Mouse (Mus musculus) hindbrain, embryonic 15.5 days (tissue): ENCODE measurements around the gene Cirbp. TPM values are rescaled to one million over a fixed set of nuclear protein-coding genes. Genes with fewer than 3 reads are reported as not detected.

ENCODE experiments used
- ATAC-seq: fragments of 200-750 bp; cut with Nextera tagmentation; 2 replicates; pipeline ENCODE4 v1.8.0; 2017; ENCODE audit warnings: low read depth, moderate number of reproducible peaks, moderate TSS enrichment; ENCODE audit not compliant: low FRiP score
- H3K27ac ChIP-seq: fragments of 300-500 bp; sonication (generic); replicated peaks from 2 replicates; pipeline ENCODE4 v1.5.1; 2015; ENCODE audit warnings: mild to moderate bottlenecking, inconsistent platforms
- H3K27me3 ChIP-seq: fragments of 300-500 bp; sonication (generic); 2 replicates; pipeline ENCODE4 v1.6.1; 2015; ENCODE audit warnings: control low read depth, inconsistent platforms
- H3K36me3 ChIP-seq: fragments of 300-500 bp; sonication (generic); 2 replicates; pipeline ENCODE4 v1.6.1; 2015; ENCODE audit warnings: control low read depth, inconsistent platforms
- H3K4me1 ChIP-seq: fragments of 300-500 bp; sonication (generic); replicated peaks from 2 replicates; pipeline ENCODE4 v1.6.1; 2015; ENCODE audit warnings: control low read depth, inconsistent platforms
- H3K4me2 ChIP-seq: fragments of 300-500 bp; sonication (generic); 2 replicates; pipeline ENCODE4 v1.6.1; 2015; ENCODE audit warnings: moderate library complexity, mild to moderate bottlenecking, inconsistent platforms
- H3K4me3 ChIP-seq: fragments of 300-500 bp; sonication (generic); 2 replicates; pipeline ENCODE4 v1.5.1; 2015; ENCODE audit warnings: mild to moderate bottlenecking, inconsistent platforms
- H3K9ac ChIP-seq: fragments of 300-500 bp; sonication (generic); 2 replicates; pipeline ENCODE4 v1.6.1; 2015; ENCODE audit warnings: inconsistent platforms
- H3K9me3 ChIP-seq: fragments of 300-500 bp; sonication (generic); 2 replicates; pipeline ENCODE4 v1.6.1; 2016; ENCODE audit warnings: control low read depth, inconsistent platforms
- WGBS: fragments of 180-500 bp; shearing (Covaris S2); methylation state at CpG from one replicate; pipeline ENCODE4 v1.1.7; 2015; 5-methylcytosine and 5-hydroxymethylcytosine counted together
- polyA plus RNA-seq: library from polyadenylated mRNA; unstranded; fragments of >200 nt; fragmentation: Nextera tagmentation; extraction: Ambion mirVana; gene quantifications from 2 replicates; pipeline ENCODE4 v1.2.1, GENCODE M21; 2015

Cirbp gene
- polyA plus RNA-seq, 1 experiment from 2014 or later, result 319 TPM

DNA sequence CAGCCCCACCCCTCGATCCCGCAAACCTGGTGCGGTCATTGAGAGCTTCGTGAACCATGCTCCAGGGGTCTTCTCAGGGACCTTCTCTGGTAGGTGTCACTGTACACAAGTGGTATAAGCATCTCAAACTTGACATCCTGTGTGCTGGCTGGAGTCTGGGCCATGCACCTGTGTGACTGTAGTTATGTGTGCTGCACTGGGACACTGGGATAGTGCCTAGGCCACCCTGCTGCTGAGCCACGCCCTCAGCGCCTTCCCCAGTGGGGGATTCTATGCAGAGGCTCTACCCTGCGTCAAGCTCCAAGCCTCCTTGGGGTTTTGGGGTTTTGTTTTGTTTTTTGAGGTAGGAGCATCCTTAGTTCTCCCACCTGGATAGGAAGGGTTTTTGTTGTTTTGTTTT lies 11.4 kb upstream of the Cirbp start:
- Histone ChIP-seq H3K4me1 (peaks cover 72% of the 10 kb centered on the region), H3K36me3 (peaks cover 46% of the 10 kb centered on the region), H3K9ac (no peak overlapping the region), H3K4me3 (no peak overlapping the region), H3K27ac (peak overlapping the region; percentile 67; the same call in 1 of the 2 replicates), H3K9me3 (no peaks in the 10 kb centered on the region), H3K27me3 (no peaks in the 10 kb centered on the region), H3K4me2 (no peak overlapping the region; the same call in 1 of the 2 replicates)
- no peak for ATAC-seq
- 89% methylated on average over 7 of the region's 7 CpGs for WGBS

DNA sequence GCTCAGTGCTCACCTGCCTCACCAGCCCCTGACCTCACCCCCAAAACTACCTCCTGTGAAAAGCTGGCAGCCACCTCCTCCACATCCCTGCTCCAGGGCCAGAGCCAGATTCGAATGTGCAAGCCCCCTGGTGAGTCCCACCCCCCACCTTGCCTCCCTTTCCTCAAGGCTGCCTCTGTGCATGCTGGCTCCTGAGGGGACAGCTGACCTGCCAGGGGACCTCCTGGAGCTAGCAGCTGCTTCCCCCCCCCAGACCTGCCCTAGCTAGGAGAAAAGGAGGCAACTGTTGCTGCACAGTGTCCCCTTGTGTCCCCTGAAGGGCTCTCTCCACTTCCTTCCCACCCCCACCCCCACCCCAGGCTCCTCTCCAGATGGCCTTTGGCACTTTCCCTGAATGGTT lies 10.5 kb upstream of the Cirbp start:
- 45% methylated on average over 1 of the region's 1 CpGs for WGBS
- ATAC-seq, result no peak
- H3K27me3 ChIP-seq, result no peaks in the 10 kb centered on the region
- H3K4me2 ChIP-seq, result peak overlapping the region; percentile 8; the same call in 1 of the 2 replicates
- H3K9me3 ChIP-seq, result no peaks in the 10 kb centered on the region
- peaks cover 78% of the 10 kb centered on the region for H3K4me1 ChIP-seq
- H3K4me3 ChIP-seq, result no peak overlapping the region
- peaks cover 46% of the 10 kb centered on the region for H3K36me3 ChIP-seq
- peak overlapping the region; percentile 67 for H3K27ac ChIP-seq
- no peak overlapping the region for H3K9ac ChIP-seq

DNA sequence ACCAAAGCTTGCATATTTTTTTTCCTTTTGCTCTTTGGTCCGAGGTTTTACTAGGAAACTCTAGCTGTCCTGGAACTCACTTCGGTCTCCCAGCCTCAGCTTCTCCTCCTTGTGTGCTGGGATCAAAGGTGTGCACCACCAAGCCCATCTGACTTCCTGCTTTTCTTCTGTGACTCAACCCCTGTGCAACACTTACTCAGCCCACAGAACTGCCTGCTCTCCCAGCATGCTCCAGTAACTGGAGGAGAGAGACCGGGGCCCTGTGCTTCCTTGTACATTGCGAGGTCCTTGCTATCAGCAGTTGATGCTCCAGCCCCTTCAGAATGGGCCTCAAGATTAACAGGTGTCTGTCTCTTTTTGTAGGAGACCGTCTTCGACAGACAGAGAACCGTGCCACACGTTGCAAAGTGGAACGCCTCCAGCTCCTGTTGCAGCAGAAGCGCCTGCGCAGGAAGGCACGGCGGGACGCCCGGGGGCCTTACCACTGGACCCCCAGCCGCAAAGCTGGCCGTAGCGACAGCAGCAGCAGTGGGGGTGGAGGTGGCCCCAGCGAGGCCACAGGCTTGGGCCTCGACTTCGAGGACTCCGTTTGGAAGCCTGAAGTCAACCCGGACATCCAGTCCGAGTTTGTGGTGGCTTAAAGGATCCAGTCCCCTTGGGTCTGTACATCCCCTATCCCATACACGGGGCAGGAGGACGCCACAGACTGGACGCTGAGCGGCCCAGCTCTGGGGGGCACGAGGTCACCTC lies 9.6 kb upstream of the Cirbp start:
- 84% methylated on average over 29 of the region's 29 CpGs for WGBS
- H3K4me3 ChIP-seq, result no peak overlapping the region

DNA sequence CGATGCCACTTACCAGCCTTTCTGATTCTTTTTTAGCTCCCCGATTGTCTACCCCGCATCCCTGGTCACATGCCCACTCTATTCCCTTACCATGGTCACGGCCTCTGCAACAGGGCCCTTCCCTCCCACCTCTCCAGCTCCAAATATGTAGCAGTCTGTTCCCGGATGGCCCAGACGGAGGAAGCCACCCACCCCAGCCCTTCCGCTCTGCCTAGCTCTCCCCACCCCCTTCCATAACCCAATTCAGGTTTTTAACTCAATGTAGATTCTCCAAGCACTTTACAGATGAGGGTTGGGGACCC lies 9.1 kb upstream of the Cirbp start:
- H3K4me1 ChIP-seq, result peaks cover 89% of the 10 kb centered on the region
- H3K4me3 ChIP-seq, result no peak overlapping the region
- H3K9ac ChIP-seq, result no peak overlapping the region
- peaks cover 46% of the 10 kb centered on the region for H3K36me3 ChIP-seq
- no peak for ATAC-seq
- H3K9me3 ChIP-seq, result no peaks in the 10 kb centered on the region
- H3K4me2 ChIP-seq, result no peak overlapping the region
- peak overlapping the region; percentile 67 for H3K27ac ChIP-seq
- H3K27me3 ChIP-seq, result no peaks in the 10 kb centered on the region
- WGBS, result 54% methylated on average over 7 of the region's 7 CpGs

More for the DNA sequence above, 9.6 kb upstream of the Cirbp start:
- no peak for ATAC-seq
- Histone ChIP-seq H3K9me3 (no peaks in the 10 kb centered on the region), H3K27ac (peak overlapping the region; percentile 67), H3K4me1 (peaks cover 86% of the 10 kb centered on the region), H3K36me3 (peaks cover 46% of the 10 kb centered on the region), H3K27me3 (no peaks in the 10 kb centered on the region), H3K4me2 (no peak overlapping the region), H3K9ac (no peak overlapping the region)

DNA sequence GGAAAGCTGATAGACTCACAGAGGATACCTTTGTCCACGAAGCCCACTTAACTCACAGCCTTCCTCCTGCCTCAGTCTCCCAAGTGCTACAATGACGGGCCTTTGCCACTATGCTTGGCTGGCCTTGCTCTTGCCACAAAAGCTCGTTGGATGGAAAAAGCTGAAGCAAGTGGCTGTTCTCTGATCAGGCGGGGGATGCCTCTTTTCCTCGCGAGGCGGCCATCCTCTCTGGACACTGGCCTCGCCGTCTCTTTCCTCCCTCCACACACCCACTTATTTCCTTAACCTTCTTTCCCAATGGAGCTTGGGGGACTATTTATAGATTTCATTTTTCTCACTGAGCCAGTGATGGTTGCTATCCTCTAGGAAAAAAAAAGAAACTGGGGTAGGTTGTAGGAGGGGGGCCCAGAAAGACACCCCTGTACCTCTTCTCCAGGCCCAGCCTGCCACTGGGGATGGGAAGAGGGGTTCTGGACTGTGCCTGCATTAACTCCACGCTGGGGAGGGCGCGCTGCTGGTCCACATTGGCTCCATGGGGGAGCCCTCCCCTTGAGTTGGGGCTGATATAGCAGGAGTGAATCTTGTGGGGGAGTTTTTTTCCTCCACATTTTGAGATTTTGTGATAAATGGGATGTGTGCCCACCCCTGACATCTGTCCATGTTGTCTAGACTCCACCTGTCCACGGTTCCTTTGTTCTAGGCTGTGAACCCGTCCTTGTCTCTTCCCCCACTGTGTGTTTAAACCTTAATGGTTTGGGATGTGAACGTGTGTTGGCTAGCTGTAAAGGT lies 8.4 kb upstream of the Cirbp start:
- no peaks in the 10 kb centered on the region for H3K27me3 ChIP-seq
- 48% methylated on average over 15 of the region's 15 CpGs for WGBS
- H3K4me2 ChIP-seq, result no peak overlapping the region; the same call in 1 of the 2 replicates
- peaks cover 46% of the 10 kb centered on the region for H3K36me3 ChIP-seq
- ATAC-seq, result no peak
- H3K9me3 ChIP-seq, result no peaks in the 10 kb centered on the region
- peak overlapping the region; percentile 78 for H3K27ac ChIP-seq
- H3K9ac ChIP-seq, result peak overlapping the region; percentile 16; the same call in 1 of the 2 replicates
- peaks cover 87% of the 10 kb centered on the region for H3K4me1 ChIP-seq
- no peak overlapping the region for H3K4me3 ChIP-seq

DNA sequence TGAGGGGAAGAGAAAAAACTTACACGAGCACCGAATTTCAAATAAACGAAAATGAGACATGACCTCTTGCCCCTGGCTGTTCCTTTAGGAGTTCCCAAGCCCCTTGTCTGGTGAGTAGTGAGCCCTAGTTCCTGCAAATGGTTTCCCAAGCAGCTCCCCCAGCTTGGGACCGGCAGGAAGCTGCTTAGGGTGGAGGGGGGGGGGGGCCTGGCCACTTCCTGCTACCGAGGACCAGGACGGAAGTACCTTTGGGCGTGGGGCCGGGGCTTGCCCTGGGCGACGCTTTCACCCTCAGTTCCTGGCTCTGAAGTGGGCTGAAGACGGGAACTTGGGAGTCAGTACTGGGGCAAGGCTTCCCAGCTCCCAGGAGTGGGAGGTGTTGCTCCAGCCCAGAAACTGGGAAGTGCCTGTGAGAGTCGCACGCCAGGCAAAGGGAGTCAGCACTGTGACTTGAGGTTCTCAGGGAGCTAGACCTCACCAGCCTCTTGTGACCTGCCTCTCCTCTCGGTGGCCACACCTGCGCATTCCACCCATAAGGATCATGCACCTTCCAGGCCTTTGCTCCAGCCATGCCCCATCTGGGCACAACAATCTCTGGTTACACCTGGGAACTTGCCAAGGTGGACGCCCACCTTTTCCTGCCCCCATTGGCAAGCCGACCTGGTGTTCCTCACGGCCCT lies 7.3 kb upstream of the Cirbp start:
- 13% methylated on average over 18 of the region's 18 CpGs for WGBS
- Histone ChIP-seq H3K4me1 (peaks cover 76% of the 10 kb centered on the region), H3K27ac (peak overlapping the region; percentile 90), H3K27me3 (no peaks in the 10 kb centered on the region), H3K9me3 (no peaks in the 10 kb centered on the region), H3K4me3 (no peak overlapping the region), H3K9ac (no peak overlapping the region; the same call in 1 of the 2 replicates), H3K36me3 (peaks cover 42% of the 10 kb centered on the region), H3K4me2 (peak overlapping the region; percentile 72)
- ATAC-seq, result no peak

DNA sequence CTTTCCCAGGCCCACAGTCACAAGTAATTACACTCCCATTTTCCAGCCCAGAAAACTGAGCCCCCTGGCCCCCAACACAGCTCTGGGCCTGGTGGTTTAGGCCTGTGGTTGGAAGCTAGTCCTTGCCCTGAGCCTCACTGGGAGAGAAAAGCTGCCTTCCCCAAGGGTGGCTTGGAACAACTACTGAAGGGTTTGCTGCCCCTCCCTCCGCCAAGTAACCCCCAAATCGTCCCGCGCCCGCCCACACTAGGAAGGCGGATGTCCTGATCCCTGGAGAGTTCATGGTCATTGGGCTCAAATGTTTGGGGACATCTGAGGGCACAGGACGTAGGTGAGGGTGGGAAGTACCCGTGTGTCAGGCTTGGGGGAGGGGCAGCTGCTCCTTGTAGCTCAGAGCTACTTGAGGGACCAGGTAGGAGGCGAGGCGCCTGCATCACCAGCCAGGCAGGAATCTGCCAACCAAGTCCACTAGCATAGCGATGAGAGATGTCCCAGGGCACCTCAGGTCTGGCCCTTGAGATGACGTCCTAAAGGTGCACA lies 6.7 kb upstream of the Cirbp start:
- no peaks in the 10 kb centered on the region for H3K27me3 ChIP-seq
- H3K36me3 ChIP-seq, result peaks cover 36% of the 10 kb centered on the region
- H3K4me3 ChIP-seq, result peak overlapping the region; percentile 45
- 10% methylated on average over 12 of the region's 12 CpGs for WGBS
- H3K4me1 ChIP-seq, result peaks cover 74% of the 10 kb centered on the region
- H3K9ac ChIP-seq, result peak overlapping the region; percentile 45
- H3K9me3 ChIP-seq, result no peaks in the 10 kb centered on the region
- H3K27ac ChIP-seq, result peak overlapping the region; percentile 90
- H3K4me2 ChIP-seq, result peak overlapping the region; percentile 72
- peak; percentile 0; the same call in 1 of the 2 replicates for ATAC-seq

DNA sequence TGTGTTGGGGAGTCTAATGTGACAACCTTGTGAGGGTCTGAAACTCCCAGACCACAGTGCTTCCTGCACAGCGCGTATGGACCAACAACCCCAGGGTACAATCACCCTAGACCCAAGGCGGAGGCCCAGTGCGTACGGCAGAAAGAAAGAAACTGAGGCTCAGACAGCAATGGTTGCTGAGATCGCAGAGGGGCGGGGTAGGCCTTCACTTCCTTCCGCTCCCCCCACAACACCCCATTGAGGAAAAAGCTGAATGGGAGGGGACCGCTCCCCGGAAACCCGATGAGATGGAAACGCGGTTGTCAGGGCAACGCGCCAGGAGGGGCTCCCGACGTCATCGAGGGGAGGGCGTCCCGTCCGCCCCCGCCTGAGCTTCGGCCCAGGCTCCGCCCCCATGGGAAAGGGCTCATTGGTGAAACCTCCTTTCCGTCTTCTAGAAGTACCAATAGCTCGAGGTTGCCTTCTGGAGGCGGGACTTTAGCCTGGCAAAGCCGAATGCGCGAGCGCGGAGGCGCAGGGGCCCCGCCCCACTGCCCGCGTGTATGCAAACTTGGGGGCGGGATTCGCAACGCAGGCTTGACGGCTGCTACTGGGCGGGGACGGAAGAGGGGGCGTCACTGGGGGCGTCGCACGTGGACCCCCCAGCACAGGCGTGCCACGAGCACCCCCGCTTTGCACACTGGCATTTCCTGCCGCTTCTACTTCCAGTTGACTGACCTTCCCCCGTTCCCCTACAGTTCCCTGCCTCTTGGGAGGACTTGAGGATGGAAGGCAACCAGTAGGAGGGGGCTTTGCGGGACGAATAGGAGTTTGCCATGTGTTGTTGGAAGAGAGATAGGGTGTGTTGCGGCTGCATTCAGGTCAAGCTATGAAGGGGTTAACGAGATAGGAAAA lies 6.0 kb upstream of the Cirbp start:
- H3K27ac ChIP-seq, result peak overlapping the region; percentile 90
- peak; percentile 88 for ATAC-seq
- H3K4me1 ChIP-seq, result peaks cover 76% of the 10 kb centered on the region
- peaks cover 28% of the 10 kb centered on the region for H3K36me3 ChIP-seq
- peak overlapping the region; percentile 45 for H3K9ac ChIP-seq
- H3K4me2 ChIP-seq, result peak overlapping the region; percentile 72
- no peaks in the 10 kb centered on the region for H3K27me3 ChIP-seq
- no peaks in the 10 kb centered on the region for H3K9me3 ChIP-seq
- under 1% methylated on average over 54 of the region's 55 CpGs for WGBS
- H3K4me3 ChIP-seq, result peak overlapping the region; percentile 45

DNA sequence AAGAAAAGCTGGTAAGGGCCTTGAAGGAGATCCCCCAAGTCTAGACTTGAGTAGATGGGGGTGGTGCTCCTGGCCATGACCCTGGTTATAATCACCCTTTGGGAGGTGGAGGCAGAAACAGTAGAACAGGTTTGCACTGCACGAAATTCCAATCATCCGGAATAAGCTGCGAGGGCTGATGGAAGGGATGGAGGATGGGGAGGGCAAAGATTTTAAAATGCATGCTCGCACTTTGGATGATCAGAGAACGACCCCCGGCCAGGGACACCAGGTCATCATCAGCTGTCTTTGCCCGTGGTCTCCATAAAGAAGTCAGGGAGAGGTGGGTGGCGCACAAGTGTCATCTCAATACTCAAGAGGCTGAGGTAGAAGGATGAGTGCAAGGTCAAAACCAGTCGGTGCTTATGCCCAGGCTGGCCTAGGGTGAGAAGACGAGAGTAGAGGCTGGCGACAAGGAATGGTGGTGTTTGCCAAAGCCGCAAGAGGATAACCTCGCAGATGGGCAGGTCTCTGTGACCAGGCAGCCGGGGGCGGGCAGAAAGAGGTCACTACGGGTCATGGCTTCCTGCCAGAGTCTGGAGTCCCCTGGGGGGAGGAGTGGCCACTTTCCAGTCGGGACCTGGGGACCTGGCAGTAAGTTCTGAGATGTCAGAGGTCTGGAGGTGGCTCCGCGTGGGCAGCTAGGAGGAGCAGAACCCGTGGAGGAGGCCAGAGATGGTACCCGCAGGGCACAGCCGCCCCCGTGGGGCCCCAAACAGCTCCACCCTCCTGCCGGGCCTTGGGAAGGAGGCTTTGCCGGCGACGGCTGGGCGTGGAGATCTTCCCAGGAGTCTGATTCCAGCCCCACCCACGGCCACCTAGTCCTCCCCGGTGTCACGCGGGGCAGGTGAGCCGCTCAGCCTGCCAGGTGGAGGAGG lies 5.1 kb upstream of the Cirbp start:
- no peaks in the 10 kb centered on the region for H3K27me3 ChIP-seq
- no peak overlapping the region for H3K9ac ChIP-seq
- peak overlapping the region; percentile 90 for H3K27ac ChIP-seq
- H3K9me3 ChIP-seq, result no peaks in the 10 kb centered on the region
- H3K4me3 ChIP-seq, result peak overlapping the region; percentile 45
- 2% methylated on average over 33 of the region's 33 CpGs for WGBS
- H3K4me1 ChIP-seq, result peaks cover 74% of the 10 kb centered on the region
- peak overlapping the region; percentile 72 for H3K4me2 ChIP-seq
- ATAC-seq, result no peak
- peaks cover 19% of the 10 kb centered on the region for H3K36me3 ChIP-seq

DNA sequence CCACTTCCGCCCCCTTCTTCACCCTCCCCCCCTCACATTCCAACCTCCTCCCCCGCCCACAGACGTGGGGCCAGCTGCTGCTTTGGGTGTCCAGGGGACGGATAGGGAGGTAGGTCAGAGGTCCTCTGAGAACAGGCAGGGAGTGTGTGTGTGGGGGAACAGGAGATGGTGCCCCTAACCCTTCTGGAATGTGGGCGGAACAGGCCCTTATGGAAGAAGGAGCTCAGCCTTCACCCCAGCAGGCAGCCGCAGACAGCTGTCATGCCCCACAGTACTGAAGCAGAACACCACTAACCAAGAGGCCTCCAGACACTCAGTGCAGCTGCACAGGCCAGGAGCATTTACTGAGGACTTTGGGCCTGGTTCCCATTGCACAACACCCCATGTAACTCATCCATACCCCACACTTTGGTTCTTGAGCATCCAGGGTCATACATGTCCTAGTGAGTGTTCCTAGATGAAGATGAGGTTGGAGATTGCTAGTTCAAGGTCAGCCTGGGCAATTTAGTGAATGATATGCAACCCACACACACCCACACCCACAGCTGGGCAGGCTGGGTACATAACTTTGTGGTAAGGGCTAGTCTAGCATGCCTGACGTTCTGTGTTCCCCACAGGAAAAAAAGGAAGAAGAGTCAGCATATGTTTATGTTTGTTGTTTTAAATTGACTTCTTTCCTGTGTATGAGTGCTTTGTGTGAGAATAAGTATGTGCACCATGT lies 4.1 kb upstream of the Cirbp start:
- H3K27me3 ChIP-seq, result no peaks in the 10 kb centered on the region
- no peaks in the 10 kb centered on the region for H3K9me3 ChIP-seq
- peaks cover 76% of the 10 kb centered on the region for H3K4me1 ChIP-seq
- H3K36me3 ChIP-seq, result peaks cover 10% of the 10 kb centered on the region
- 13% methylated on average over 7 of the region's 7 CpGs for WGBS
- H3K27ac ChIP-seq, result peak overlapping the region; percentile 40
- ATAC-seq, result no peak
- peak overlapping the region; percentile 72 for H3K4me2 ChIP-seq
- no peak overlapping the region for H3K9ac ChIP-seq
- H3K4me3 ChIP-seq, result no peak overlapping the region
